Mouse (Mus musculus) forebrain, embryonic 14.5 days (tissue): Measurements from ENCODE around the gene Nfix. TPM values are rescaled to one million over a fixed set of nuclear protein-coding genes. Genes with fewer than 3 reads are reported as not detected.
A peak's percentile ranks its signal among the peaks of the same experiment; 100 is the strongest.

ENCODE experiments used
- ATAC-seq: fragments of 200-750 bp; cut with Nextera tagmentation; 2 replicates; pipeline ENCODE4 v1.8.0; 2017; ENCODE audit warnings: mild to moderate bottlenecking, moderate library complexity
- DNase-seq: peaks from one replicate; pipeline ENCODE4 v3.0.0-alpha.2; 2015; ENCODE audit warnings: low spot score
- H3K27ac ChIP-seq: fragments of 300-500 bp; sonication (generic); 2 replicates; pipeline ENCODE4 v1.5.1; 2014; ENCODE audit warnings: low read depth, mild to moderate bottlenecking, control low read depth, low read length, moderate library complexity
- H3K27me3 ChIP-seq: fragments of 300-500 bp; sonication (generic); replicated peaks from 2 replicates; pipeline ENCODE4 v1.6.1; 2014; ENCODE audit warnings: low read length, control low read depth, mixed read lengths; ENCODE audit not compliant: control insufficient read depth, insufficient read depth
- H3K36me3 ChIP-seq: fragments of 300-500 bp; sonication (generic); 2 replicates; pipeline ENCODE4 v1.6.1; 2014; ENCODE audit warnings: low read length, control low read depth; ENCODE audit not compliant: control insufficient read depth, insufficient read depth
- H3K4me1 ChIP-seq: fragments of 300-500 bp; sonication (generic); 2 replicates; pipeline ENCODE4 v1.6.1; 2014; ENCODE audit warnings: antibody characterized with exemption, low read length, control low read depth; ENCODE audit not compliant: control insufficient read depth, insufficient read depth
- H3K4me2 ChIP-seq: fragments of 300-500 bp; sonication (generic); 2 replicates; pipeline ENCODE4 v1.6.1; 2014; ENCODE audit warnings: mild to moderate bottlenecking, control low read depth, low read length
- H3K4me3 ChIP-seq: fragments of 300-500 bp; sonication (generic); 2 replicates; pipeline ENCODE4 v1.5.1; 2014; ENCODE audit warnings: low read depth, low read length, control low read depth
- H3K9ac ChIP-seq: fragments of 300-500 bp; sonication (generic); 2 replicates; pipeline ENCODE4 v1.6.1; 2014; ENCODE audit warnings: mild to moderate bottlenecking, low read length, control low read depth, moderate library complexity
- H3K9me3 ChIP-seq: fragments of 300-500 bp; sonication (generic); replicated peaks from 2 replicates; pipeline ENCODE4 v1.6.1; 2016; ENCODE audit warnings: low read length, control low read depth, mixed read lengths; ENCODE audit not compliant: control insufficient read depth
- WGBS: fragments of 180-500 bp; shearing (Covaris S2); extraction: QIAGEN DNeasy Blood & Tissue Kit; methylation state at CpG from one replicate; pipeline ENCODE4 v1.1.7; 2014; 5-methylcytosine and 5-hydroxymethylcytosine counted together
- polyA plus RNA-seq: library from polyadenylated mRNA; unstranded; fragments of >200 nt; fragmentation: Nextera tagmentation; extraction: Ambion mirVana; gene quantifications from 2 replicates; pipeline ENCODE4 v1.2.1, GENCODE M21; 2014

Gene Nfix
- polyA plus RNA-seq, 1 experiment from 2014 or later, result 237 TPM

DNA sequence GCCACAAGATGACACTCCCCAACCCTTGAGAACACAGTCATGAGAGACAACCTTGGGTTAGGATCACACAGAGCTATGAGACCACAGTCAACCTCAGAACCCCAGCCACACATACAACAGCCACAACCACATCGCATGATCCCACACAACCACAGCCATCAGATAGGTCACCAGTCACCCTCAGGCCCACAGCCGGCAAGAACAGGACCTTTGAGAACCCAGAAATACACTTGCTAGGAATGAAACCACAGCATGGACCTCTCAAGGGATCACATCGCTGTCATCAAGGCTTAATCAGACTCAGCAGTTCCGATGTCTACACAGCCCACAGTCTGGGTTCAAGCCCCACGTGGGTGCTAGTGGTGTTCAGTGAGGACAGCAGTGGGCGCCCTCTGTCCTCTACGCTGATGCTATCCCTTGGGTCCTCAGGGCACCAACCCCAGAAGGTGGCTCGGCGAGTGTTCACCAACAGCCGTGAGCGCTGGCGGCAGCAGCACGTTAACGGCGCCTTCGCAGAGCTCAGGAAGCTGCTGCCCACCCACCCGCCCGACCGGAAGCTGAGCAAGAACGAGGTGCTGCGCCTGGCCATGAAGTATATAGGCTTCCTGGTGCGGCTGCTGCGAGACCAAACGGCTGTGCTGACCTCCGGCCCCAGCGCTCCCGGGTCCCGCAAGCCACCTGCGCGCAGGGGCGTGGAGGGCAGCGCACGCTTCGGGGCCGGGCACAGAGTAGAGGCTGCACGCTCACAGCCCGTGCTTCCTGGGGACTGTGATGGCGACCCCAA lies 96.5 kb downstream of the Nfix start:
- ATAC-seq, result no peak
- no peak overlapping the region for H3K4me3 ChIP-seq

DNA sequence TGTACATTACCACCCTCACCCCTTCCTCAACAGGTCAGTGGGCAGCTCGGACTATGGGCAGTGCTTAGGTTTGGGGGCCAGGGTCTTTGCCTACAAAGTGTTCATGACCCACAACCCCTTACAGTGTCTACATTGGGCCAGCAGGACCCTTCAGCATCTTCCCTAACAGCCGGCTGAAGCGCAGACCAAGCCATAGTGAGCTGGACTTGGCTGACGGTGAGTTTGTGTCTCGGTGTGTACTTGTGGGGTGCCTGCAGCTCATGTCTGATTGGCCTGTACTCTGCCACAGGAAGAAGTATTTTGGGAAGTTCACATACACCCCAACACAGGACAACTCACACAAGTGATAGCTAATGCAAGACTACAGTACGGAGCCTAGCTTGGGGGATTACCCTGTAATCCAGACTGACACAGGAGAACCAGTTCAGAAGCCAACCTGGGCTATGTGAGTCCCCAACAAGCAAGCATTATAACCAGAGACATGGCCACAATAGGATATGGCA lies 97.1 kb downstream of the Nfix start:
- Histone ChIP-seq H3K27ac (no peak overlapping the region), H3K9ac (no peak overlapping the region; the same call in 1 of the 2 replicates), H3K4me2 (0 out of 2 replicates have a peak overlapping the region, but pooled peaks have one; percentile 52), H3K9me3 (no peaks in the 10 kb centered on the region), H3K4me3 (no peak overlapping the region), H3K4me1 (peaks cover 21% of the 10 kb centered on the region), H3K36me3 (peaks cover 27% of the 10 kb centered on the region), H3K27me3 (peaks cover 38% of the 10 kb centered on the region)
- DNase-seq (no peak), ATAC-seq (no peak)
- WGBS, result 75% methylated on average over 6 of the region's 6 CpGs

More for the DNA sequence above, 96.5 kb downstream of the Nfix start:
- Histone ChIP-seq H3K27ac (peak overlapping the region; percentile 90), H3K9me3 (no peaks in the 10 kb centered on the region), H3K9ac (peak overlapping the region; percentile 43), H3K36me3 (peaks cover 23% of the 10 kb centered on the region), H3K4me2 (peak overlapping the region; percentile 52), H3K27me3 (peaks cover 41% of the 10 kb centered on the region), H3K4me1 (peaks cover 25% of the 10 kb centered on the region)
- 16% methylated on average over 33 of the region's 38 CpGs for WGBS
- no peak for DNase-seq

DNA sequence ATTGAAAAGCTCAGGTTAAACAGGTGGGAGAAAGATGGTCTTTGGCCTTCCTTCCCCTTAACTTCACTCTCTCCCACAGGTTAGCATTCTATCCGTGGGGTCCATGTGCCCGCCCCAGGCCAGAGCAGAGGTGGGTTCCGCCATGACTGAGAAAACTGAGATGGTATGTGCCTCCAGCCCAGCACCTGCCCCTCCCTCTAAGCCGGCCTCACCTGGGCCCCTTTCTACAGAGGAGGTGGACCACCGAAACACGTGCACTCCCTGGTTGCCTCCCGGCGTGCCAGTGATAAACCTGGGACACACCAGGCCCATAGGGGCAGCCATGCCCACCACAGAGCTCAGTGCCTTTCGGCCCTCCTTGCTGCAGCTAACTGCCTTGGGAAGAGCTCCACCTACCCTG lies 97.6 kb downstream of the Nfix start:
- Histone ChIP-seq H3K36me3 (peaks cover 27% of the 10 kb centered on the region), H3K27me3 (peaks cover 34% of the 10 kb centered on the region), H3K4me3 (no peak overlapping the region), H3K27ac (no peak overlapping the region), H3K4me1 (peaks cover 17% of the 10 kb centered on the region), H3K9me3 (no peaks in the 10 kb centered on the region), H3K4me2 (peak overlapping the region; percentile 7; the same call in 1 of the 2 replicates), H3K9ac (no peak overlapping the region)
- ATAC-seq (no peak), DNase-seq (no peak)
- 76% methylated on average over 9 of the region's 9 CpGs for WGBS

DNA sequence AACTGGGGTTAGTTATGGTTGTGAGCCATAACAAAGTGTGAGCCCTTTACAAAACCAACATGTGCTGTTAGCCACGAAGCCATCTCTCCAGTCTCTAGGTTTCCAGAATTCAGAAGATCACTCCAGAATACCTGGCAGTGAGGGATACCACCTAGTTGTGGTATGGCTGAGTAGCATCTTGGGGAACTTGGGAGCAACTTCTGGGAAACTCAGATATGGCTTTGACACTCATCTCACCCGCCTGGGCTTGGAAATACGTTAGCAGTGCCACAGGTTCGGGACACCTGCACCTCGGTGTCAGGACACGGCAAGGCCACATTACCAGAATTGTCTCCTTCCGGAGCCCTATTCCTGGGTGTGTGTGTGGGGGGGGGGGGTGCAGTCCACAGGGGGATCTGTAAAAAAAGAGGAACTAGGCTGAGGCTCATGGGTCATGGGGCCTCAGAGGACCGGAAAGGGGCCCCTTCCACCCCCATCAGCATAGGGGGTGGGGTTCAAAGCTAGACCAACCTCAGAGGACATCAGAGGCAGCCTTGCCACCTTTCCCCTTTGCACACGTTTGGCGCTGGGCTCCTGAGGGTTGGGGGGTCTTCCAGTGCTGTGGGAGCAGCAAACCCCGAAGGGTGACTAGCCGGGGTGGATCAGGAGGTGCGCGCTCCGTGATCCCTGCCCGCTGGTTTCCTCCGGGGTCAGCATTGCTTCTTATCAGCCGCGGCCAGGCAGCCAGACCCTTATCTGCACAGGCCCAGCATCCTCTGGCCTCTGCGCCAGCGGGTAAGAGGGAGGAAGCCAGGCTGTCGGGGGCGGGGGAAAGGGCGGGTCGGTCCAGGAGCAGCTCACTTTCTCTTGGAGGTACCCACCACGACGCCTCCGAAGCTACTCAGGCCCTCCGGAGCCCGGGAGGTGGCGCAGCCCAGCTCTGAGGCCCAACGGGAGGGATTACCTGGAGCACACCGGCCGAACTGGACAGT lies 98.9 kb downstream of the Nfix start, which contains the start of gene Lyl1:
Gene Lyl1 (plus strand): TSS at position 517 of the 971 bp plus-strand sequence.
- Histone ChIP-seq H3K4me1 (peaks cover 12% of the 10 kb centered on the region), H3K27ac (peak within 1 kb of the TSS; percentile 58; the same call in 1 of the 2 replicates), H3K9me3 (no peaks in the 10 kb centered on the region), H3K4me2 (peak within 1 kb of the TSS; percentile 7; the same call in 1 of the 2 replicates), H3K4me3 (no peak within 1 kb of the TSS), H3K36me3 (peaks cover 38% of the 10 kb centered on the region), H3K9ac (peak within 1 kb of the TSS; percentile 40; the same call in 1 of the 2 replicates), H3K27me3 (peaks cover 29% of the 10 kb centered on the region)
- DNase-seq, result no peak
- WGBS, result 14% methylated on average over 34 of the region's 34 CpGs
- ATAC-seq, result no peak

DNA sequence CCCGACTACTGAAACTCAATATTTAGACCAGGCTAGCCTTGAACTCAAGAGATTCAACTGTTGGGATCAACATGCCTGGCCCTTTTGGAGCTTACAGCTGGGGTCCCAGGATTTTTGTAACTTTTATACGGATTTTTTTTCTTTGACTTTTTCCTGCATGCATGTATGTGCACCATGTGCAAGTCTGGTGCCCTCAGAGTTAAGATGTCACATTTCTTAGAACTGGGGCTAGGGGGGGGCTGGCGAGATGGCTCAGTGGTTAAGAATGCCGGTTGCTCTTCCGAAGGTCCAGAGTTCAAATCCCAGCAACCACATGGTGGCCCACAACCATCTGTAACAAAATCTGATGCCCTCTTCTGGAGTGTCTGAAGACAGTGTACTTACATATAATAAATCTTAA lies 99.6 kb downstream of the Nfix start:
- no peak for DNase-seq
- Histone ChIP-seq H3K9me3 (no peaks in the 10 kb centered on the region), H3K27me3 (peaks cover 29% of the 10 kb centered on the region), H3K4me3 (no peak overlapping the region), H3K36me3 (peaks cover 43% of the 10 kb centered on the region), H3K27ac (peak overlapping the region; percentile 52; the same call in 1 of the 2 replicates), H3K9ac (no peak overlapping the region), H3K4me2 (no peak overlapping the region), H3K4me1 (peaks cover 12% of the 10 kb centered on the region)
- no peak for ATAC-seq
- 87% methylated on average over 5 of the region's 5 CpGs for WGBS

DNA sequence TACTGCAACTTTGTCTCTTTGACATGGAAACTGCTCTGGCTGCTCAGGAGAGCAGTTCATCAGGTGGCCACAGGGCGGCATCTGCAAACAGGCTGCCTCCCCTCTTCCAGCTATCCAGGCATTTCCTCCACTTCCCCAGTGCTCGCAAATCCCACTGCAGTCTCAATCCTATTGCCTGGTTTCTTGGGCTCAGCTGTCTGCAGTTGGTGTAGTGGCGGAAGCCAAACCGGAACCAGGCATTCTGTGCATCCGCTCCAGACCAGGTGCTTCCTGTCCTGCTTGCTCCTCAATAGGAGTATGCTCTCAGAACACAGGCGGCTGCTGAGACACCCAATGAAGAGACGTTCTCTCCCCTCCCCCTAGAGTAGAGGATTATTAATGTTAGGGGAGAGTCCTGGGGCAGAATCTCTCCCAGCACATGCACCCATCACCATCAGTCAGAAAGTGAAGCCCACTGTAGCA lies 100.3 kb downstream of the Nfix start:
- Histone ChIP-seq H3K27me3 (peaks cover 29% of the 10 kb centered on the region), H3K4me2 (no peak overlapping the region), H3K9ac (no peak overlapping the region), H3K27ac (peak overlapping the region; percentile 52; the same call in 1 of the 2 replicates), H3K9me3 (no peaks in the 10 kb centered on the region), H3K36me3 (peaks cover 49% of the 10 kb centered on the region), H3K4me3 (no peak overlapping the region), H3K4me1 (peaks cover 12% of the 10 kb centered on the region)
- no peak for ATAC-seq
- WGBS, result 58% methylated on average over 7 of the region's 7 CpGs
- DNase-seq, result peak; percentile 65

DNA sequence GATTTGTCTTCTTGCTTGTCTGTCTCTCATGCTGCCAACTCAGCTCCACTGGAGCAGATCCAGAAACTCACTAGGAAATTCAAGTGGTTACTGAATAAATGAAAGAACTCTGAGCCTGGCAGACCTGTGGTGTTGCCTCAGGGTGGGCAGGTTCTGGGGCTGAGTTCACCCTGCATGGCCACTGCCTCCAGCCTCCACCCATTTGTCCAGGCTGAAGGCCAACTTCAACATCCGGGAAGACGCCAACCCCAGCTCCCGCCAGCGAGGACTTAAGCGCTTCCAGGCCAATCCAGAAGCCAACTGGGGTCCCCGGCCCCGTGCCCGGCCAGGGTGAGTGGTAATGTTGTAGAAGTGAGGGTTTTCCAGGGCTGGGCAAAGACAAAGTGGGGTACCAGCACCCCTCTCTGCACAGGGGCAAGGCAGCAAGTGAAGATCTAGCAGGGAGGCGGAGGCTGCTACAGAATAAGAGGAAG lies 101.2 kb downstream of the Nfix start:
- 89% methylated on average over 9 of the region's 9 CpGs for WGBS
- Histone ChIP-seq H3K9me3 (no peaks in the 10 kb centered on the region), H3K27me3 (peaks cover 23% of the 10 kb centered on the region), H3K9ac (no peak overlapping the region), H3K36me3 (peaks cover 47% of the 10 kb centered on the region), H3K4me2 (no peak overlapping the region), H3K4me3 (no peak overlapping the region), H3K4me1 (peaks cover 8% of the 10 kb centered on the region), H3K27ac (peak overlapping the region; percentile 70)
- DNase-seq (no peak), ATAC-seq (no peak)

DNA sequence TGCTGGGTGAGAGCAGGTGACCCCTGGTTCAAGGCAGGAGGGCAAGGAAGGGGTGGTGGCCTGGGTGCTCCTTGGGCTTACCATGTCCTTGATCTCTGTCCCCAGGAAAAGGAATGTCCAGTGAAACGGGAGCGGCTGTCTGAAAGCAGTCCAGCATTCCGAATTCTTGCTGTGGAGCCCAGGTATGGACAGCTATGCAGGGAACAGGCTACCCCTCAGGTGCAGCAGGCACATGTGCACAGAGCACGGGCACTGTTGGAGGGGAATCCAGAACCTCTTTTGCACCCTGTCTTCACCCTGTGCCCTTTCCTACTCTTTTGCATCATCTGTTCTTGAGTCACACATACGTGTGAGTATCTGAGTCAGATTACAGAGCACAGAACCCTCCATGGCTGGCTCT lies 101.9 kb downstream of the Nfix start:
- no peaks in the 10 kb centered on the region for H3K9me3 ChIP-seq
- no peak overlapping the region for H3K27ac ChIP-seq
- H3K36me3 ChIP-seq, result peaks cover 51% of the 10 kb centered on the region
- DNase-seq (no peak), ATAC-seq (no peak)
- peaks cover 19% of the 10 kb centered on the region for H3K27me3 ChIP-seq
- no peak overlapping the region for H3K4me2 ChIP-seq
- H3K9ac ChIP-seq, result no peak overlapping the region
- H3K4me1 ChIP-seq, result peaks cover 4% of the 10 kb centered on the region; the same call in 1 of the 2 replicates
- WGBS, result 90% methylated on average over 5 of the region's 5 CpGs
- H3K4me3 ChIP-seq, result no peak overlapping the region
